Mouse (Mus musculus) lung, postnatal 4 days (tissue): Measurements from ENCODE around the gene Ceacam2.
"Not testable (repeated sequence)": the region's sequence is repeated elsewhere in the genome, so short reads cannot be mapped to it uniquely, and the experiment has no call there.

Source experiments
- DNase-seq, 2 experiments: peaks; one replicate each; pipeline ENCODE4 v3.0.0; 2021

The Ceacam2 gene

DNA sequence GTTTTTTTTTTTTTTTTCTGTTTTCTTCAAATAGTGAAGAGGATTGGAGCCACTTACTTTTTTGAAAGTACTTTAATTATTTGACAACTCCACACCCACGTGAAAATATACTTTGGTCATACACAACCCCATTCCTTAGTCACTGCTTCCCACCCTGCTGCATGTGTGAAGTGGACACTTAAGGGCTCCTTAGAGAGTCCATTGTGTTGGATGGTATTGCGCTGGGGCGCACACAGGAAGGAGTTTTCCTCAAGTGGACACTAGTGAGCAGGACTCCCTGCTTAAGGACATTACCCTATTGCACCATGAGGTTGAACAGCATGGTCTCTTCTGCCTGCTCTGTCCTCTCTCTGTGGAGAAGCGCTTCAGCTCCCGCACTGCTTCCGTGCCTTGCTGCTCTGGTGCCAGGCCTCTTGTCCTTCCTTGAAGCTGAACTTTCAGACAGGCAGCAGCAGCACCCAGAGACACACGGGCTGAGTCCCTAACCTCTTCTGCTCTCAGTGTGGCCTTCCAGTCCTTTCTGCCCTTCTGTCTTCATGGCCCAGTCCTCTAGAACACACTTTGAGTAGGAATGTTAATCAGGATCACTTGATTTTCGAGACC is 56.4 kb downstream of the Ceacam2 start:
- peak in 1 of 2 experiments; percentile 46 for DNase-seq

DNA sequence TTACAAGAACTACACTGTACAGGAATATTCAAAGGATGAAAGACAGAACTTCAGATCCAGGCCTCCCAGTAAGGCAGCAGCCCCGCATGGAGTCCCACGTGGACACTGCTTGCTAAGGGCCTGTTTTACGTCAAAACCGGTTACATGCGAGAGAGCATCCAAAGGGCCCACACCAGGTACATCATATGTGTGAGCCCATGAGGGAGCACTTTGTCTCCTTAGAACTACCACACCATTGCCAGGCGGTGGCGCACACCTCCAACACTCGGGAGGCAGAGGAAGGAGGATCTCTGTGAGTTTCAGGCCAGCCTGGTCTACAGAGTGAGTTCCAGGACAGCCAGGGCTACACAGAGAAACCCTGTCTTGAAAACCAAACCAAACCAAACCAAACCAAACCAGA is 58.9 kb downstream of the Ceacam2 start:
- not testable (repeated sequence) for DNase-seq

DNA sequence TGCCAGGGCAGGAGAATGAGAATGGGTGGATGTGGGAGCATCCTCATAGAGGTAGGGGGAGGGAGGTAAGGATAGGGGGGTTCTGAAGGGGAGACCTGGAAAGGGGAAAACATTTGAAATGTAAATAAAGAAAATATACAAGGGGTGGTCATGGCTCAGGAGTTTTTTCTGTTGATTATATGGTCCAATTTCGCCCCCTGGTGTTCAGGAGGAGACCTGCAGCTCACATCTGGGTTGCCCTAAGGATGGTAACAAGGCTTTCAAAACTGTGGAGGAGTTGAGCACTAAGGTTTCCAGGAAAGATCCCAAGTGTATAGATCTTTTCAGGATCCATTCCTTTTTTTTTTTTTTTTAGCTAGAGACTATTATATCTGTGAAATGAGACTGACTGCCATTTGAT is 60.2 kb downstream of the Ceacam2 start:
- peak; percentile 28 to 64 for DNase-seq

DNA sequence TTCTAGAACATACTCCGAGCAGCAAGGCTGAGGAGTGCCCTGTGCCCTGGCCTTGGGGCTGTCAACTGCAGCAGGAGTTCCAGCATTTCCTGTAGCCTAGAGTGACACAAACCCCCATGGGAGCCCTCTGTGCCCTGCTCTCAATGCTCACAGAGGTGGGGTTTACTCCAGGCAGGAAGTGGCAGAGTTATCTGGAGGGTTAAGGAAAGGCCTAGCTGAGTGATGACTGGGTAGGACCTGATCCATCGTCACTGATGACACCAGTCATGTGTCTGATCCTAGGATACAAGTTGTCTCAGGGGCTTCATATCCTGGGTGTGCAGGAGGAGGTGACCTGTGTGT is 61.9 kb downstream of the Ceacam2 start:
- not testable (repeated sequence) for DNase-seq

DNA sequence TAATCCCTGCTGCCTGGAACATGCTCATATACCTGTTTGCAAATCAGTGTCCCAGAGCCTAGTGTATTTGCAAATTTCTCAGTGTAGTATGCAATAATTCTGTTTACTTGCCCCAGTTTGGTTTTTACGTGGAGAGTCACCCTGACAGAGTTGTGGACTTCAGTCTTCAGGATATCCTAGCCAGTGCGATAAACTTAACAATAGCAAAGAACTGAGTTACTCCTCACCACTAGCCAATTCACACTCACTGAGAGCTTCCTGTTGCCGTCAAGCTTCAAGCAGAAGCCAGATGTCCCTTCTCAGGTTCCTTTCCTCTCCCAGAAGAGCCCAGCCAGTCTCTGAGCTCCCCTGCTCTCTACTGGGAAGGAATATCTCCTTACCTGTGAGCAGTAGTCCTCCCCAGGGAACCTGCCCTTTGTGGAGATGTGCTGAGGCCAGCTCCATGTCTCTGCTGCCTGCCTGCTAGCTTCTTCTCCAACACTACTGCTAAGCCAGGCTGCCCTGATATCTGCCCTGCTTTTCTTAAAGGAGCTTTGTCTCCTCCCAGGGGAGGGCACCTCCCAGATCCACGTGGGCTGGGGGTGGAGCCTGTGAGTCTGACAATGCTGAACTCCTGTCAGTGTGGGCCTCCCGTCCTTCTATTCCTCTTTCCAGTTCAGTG is 62.4 kb downstream of the Ceacam2 start, which contains the start of gene Ceacam1:
Ceacam1 (minus strand) TSS at position 513 of the 661 bp plus-strand sequence.
- DNase-seq: peak; percentile 79 to 82

DNA sequence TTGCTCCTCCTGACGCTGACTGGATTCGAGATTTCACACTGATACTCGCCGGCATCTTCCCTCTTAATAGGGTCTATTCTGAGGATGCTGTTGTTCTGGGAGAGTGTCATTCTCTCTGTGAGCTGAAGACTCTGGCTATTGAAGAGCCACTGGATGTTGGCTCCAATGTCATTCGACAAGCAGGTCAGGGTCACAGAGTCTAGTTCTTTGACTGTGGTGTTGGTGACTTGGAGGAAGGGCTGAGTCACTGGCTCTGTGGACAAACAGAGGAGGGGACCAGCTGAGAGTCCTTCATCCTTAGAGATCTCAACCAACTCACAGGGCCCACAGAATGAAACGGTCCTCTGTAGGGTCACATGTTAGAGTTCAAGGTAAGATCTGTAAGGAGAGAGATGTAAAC is 67.8 kb downstream of the Ceacam2 start:
- not testable (repeated sequence) for DNase-seq
